Mouse (Mus musculus): ENCODE data around the gene Gnao1.

GRCm38 (mm10) chr8:93888702-93889480 is 79.1 kb downstream of the Gnao1 start:
- TF ChIP-seq CTCF (IDR thresholded peaks at IDR 0.05; ENCODE audit: extremely low read depth, insufficient read depth, low read length), result no peak
- TF ChIP-seq POLR2A (IDR thresholded peaks at IDR 0.05; ENCODE audit: extremely low read depth, insufficient read depth, low read length), result no peak

All from cortical plate, adult 2 months (tissue).